Mouse (Mus musculus): ENCODE results near the gene Tshz3.

Tshz3 gene

GRCm38 (mm10) chr7:36796392-36797187, 98.7 kb downstream of the Tshz3 start:
- no peak for DNase-seq
